Mouse (Mus musculus): ENCODE results near the gene Nfx1.

DNA sequence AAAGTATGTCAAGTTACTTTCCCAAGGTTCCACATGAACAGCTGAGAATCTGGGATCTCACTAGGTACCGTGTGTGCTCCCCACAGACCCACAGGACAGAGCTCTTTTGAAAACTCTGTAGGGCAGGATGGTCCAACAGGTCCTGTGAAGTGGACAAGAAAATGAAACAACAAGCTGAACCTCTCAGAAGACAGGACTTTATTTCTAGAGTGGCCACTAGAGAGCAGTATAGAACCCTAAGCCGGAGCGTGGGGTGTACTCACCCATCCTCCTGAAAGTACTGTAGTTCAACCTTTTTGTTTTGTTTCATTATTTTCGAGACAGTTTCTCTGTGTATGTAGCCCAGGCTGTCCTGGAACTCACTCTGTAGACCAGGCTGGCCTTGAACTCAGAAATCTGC lies 57.6 kb downstream of the Nfx1 start:
- TF ChIP-seq CTCF (IDR thresholded peaks at IDR 0.05; ENCODE audit: extremely low read depth, insufficient read depth, low read length) (peak; percentile 14; the same call in 1 of the 2 replicates), POLR2A (IDR thresholded peaks at IDR 0.05; ENCODE audit: extremely low read depth, insufficient read depth, low read length) (no peak)

All from cortical plate, adult 2 months (tissue).